Comparison of ENCODE assay signal across 20 mouse cellular contexts in the genomic region with DNA sequence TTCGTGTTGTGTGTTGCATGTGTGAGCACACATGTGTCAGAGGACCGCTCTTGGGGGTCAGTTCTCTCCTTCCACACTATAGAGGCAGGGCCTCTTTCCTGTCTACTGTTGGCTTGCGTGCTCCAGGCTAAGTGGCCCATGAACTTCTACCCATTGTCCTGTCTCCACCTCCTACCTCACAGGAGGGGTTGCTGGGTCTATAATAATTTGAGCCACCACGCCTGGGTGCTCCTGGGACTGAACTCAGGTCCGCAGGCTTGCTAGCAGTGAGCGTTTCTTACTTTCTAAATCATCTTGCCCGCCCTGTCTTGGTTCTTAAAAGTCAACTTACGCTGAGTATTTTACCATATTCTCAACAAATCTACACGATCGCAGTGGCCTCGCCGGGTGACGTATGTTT.
"Had no signal": no experiment of that assay in that cellular context is flagged by ENCODE, and none has a peak within 500 bp of the region (broad histone marks: within the 10 kb centered on the region; RNA-seq: fewer than 3 reads in every experiment).

No protein-coding gene starts in this region.

- ATAC-seq: liver, postnatal 0 days; lung, postnatal 0 days; midbrain, embryonic 13.5 days; midbrain, embryonic 15.5 days had no signal

- H3K9ac ChIP-seq: liver, postnatal 0 days; lung, embryonic 15.5 days; midbrain, embryonic 13.5 days; midbrain, embryonic 15.5 days; neural tube, embryonic 12.5 days had no signal

- DNase-seq: liver, postnatal 0 days; lung, adult 2 months; lung, postnatal 14 days; lung, postnatal 36 days; retina, postnatal 1 day; right cerebral cortex, adult 18-20 months; right cerebral cortex, postnatal 25 days; right cerebral cortex, postnatal 4 days; spleen, adult 18-20 months; thymus, adult 2 months; thymus, postnatal 25 days; thymus, postnatal 4 days had no signal

- H3K4me2 ChIP-seq: lung, embryonic 15.5 days; midbrain, embryonic 11.5 days; midbrain, embryonic 13.5 days; midbrain, embryonic 15.5 days; neural tube, embryonic 12.5 days had no signal

- H3K4me3 ChIP-seq: lung, embryonic 15.5 days; megakaryocyte, embryonic 14.5 days; midbrain, embryonic 13.5 days; midbrain, embryonic 15.5 days; neural tube, embryonic 12.5 days had no signal

- H3K27me3 ChIP-seq: midbrain, embryonic 15.5 days; neural tube, embryonic 12.5 days had no signal

- H3K36me3 ChIP-seq: lung, embryonic 15.5 days; midbrain, embryonic 13.5 days; midbrain, embryonic 15.5 days; neural tube, embryonic 12.5 days had no signal

- H3K27ac ChIP-seq: lung, embryonic 15.5 days; macrophage; midbrain, embryonic 13.5 days; midbrain, embryonic 15.5 days; neural tube, embryonic 12.5 days had no signal

- H3K9me3 ChIP-seq: lung, embryonic 15.5 days; megakaryocyte, embryonic 14.5 days; midbrain, embryonic 13.5 days; midbrain, embryonic 15.5 days; neural tube, embryonic 12.5 days had no signal

- H3K4me1 ChIP-seq: megakaryocyte, embryonic 14.5 days had no signal
